In the genomic region with DNA sequence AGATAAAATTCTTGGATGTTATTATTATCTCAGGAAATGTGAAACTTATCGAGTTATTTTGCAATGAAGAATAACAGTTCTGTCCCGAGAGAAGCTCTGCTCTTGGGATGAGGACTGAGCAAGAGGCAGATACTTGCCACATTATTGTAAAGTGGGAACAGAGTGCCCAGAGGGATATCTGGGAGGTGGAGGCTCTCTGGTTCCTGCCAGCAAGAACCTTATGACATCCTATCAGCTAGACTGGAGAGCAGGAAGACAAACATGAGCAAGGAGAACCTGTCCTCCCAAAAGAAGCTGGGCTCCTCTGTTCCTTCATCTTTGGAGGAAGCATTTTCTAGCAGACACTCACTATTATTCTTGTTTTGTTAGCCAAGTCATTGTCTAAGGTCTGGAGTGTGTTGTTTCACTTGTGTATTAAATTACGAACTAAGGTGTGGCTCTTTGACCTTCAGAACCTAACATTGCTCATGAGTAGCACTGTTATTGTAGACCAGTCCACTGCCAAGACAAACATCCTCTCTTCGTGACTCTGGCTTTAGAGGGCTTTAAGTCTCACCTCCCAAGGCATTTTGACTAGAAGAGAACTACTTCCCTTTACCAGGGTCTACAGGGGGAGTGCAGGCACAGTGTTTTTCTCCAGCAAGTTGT, we compare ENCODE assay signal across 17 mouse cellular contexts.
DNase-seq lines count a peak whose midpoint lies in the region; ATAC-seq and TF ChIP-seq lines count a peak whose summit lies in the region.
"Had no signal": no experiment of that assay in that cellular context is flagged by ENCODE, and none has a peak within 500 bp of the region (broad histone marks: within the 10 kb centered on the region; RNA-seq: fewer than 3 reads in every experiment).

No protein-coding gene starts in this region.

- H3K4me2 ChIP-seq in heart, embryonic 14.5 days (ENCODE audit: low read length), result no peak overlapping the region
- H3K4me2 ChIP-seq: intestine, embryonic 15.5 days; liver, embryonic 13.5 days; neural tube, embryonic 13.5 days had no signal

- H3K9me3 ChIP-seq in heart, embryonic 14.5 days (ENCODE audit: control insufficient read depth, low read length), result no peaks in the 10 kb centered on the region
- no peaks in the 10 kb centered on the region for H3K9me3 ChIP-seq in limb, embryonic 10.5 days (replicated peaks)
- H3K9me3 ChIP-seq: G1E; intestine, embryonic 15.5 days; liver, embryonic 13.5 days; megakaryocyte, embryonic 14.5 days; neural tube, embryonic 13.5 days had no signal

- no peak overlapping the region for H3K9ac ChIP-seq in heart, embryonic 14.5 days (ENCODE audit: low read length)
- H3K9ac ChIP-seq: forebrain, postnatal 0 days; intestine, embryonic 15.5 days; liver, embryonic 13.5 days; neural tube, embryonic 13.5 days had no signal

- no peak for TF ChIP-seq POLR2A in kidney, adult 2 months (IDR thresholded peaks at IDR 0.05; ENCODE audit: low read depth, low read length)
- no peak for TF ChIP-seq POLR2A in embryonic fibroblast, embryonic 13.5 days (IDR thresholded peaks at IDR 0.05; ENCODE audit: low read depth, low read length)

- H3K4me1 ChIP-seq in kidney, adult 2 months (ENCODE audit: control insufficient read depth, insufficient read depth, low read length), result no peaks in the 10 kb centered on the region
- H3K4me1 ChIP-seq in embryonic fibroblast, embryonic 13.5 days (ENCODE audit: control insufficient read depth, insufficient read depth, low read length), result peaks cover 3% of the 10 kb centered on the region
- no peaks in the 10 kb centered on the region for H3K4me1 ChIP-seq in heart, embryonic 14.5 days (ENCODE audit: control insufficient read depth in 2 of 2, insufficient read depth in 2 of 2, low read length in 2 of 2)
- no peaks in the 10 kb centered on the region for H3K4me1 ChIP-seq in limb, embryonic 10.5 days
- H3K4me1 ChIP-seq: intestine, embryonic 15.5 days; liver, embryonic 13.5 days; megakaryocyte, embryonic 14.5 days; neural tube, embryonic 13.5 days had no signal

- ATAC-seq in heart, embryonic 14.5 days (ENCODE audit: insufficient number of reproducible peaks, insufficient read depth, low FRiP score, low read depth), result peak; percentile 68; the same call in 1 of the 2 replicates
- ATAC-seq: forebrain, postnatal 0 days; intestine, embryonic 15.5 days had no signal

- no peak for TF ChIP-seq CTCF in kidney, adult 2 months (conservative IDR thresholded peaks at IDR 0.05; ENCODE audit: insufficient read depth, insufficient read length, low read depth, low read length)
- no peak for TF ChIP-seq CTCF in embryonic fibroblast, embryonic 13.5 days (IDR thresholded peaks at IDR 0.05; ENCODE audit: borderline replicate concordance, insufficient read depth, low read length)

- 37% methylated on average over 4 of the region's 4 CpGs for WGBS in kidney, adult 2 months
- 53% methylated on average over 4 of the region's 4 CpGs for WGBS in heart, embryonic 14.5 days
- whole genome bisulfite sequencing in limb, embryonic 10.5 days, result 86% methylated on average over 4 of the region's 4 CpGs

- no peak overlapping the region for H3K4me3 ChIP-seq in kidney, adult 2 months (ENCODE audit: insufficient read depth, low read depth, low read length)
- no peak overlapping the region for H3K4me3 ChIP-seq in embryonic fibroblast, embryonic 13.5 days (ENCODE audit: insufficient read depth, low read length)
- H3K4me3 ChIP-seq in heart, embryonic 14.5 days (ENCODE audit: control insufficient read depth in 1 of 2, insufficient read depth in 1 of 2, low read depth in 1 of 2, low read length in 2 of 2), result no peak overlapping the region
- H3K4me3 ChIP-seq in limb, embryonic 10.5 days, result no peak overlapping the region
- H3K4me3 ChIP-seq: intestine, embryonic 15.5 days; liver, embryonic 13.5 days; megakaryocyte, embryonic 14.5 days; neural tube, embryonic 13.5 days had no signal

- no peak overlapping the region for H3K27ac ChIP-seq in kidney, adult 2 months (ENCODE audit: insufficient read depth, low read depth, low read length)
- H3K27ac ChIP-seq in embryonic fibroblast, embryonic 13.5 days (ENCODE audit: insufficient read depth, low read length), result peak overlapping the region; percentile 66
- H3K27ac ChIP-seq in heart, embryonic 14.5 days (replicated peaks in 1 of 2; ENCODE audit: control insufficient read depth in 1 of 2, insufficient read depth in 1 of 2, low read depth in 2 of 2, low read length in 2 of 2), result peak overlapping the region; percentile 38 to 60; a peak in 2 of 4 replicates
- H3K27ac ChIP-seq in limb, embryonic 10.5 days, result no peak overlapping the region
- H3K27ac ChIP-seq: intestine, embryonic 15.5 days; liver, embryonic 13.5 days; neural tube, embryonic 13.5 days had no signal

- peak; percentile 3 for DNase-seq in kidney, adult 2 months
- no peak for DNase-seq in kidney, postnatal 14 days
- peak; percentile 57 for DNase-seq in lung, postnatal 25 days (ENCODE audit: low spot score)
- DNase-seq in limb, embryonic 10.5 days (ENCODE audit: low spot score), result no peak
- no peak for DNase-seq in cerebellum, postnatal 25 days
- DNase-seq: adrenal gland, adult 8-10 months; cerebellum, adult 18-20 months; forebrain, postnatal 0 days; gastrocnemius, postnatal 25 days; kidney, postnatal 25 days; liver, embryonic 13.5 days had no signal

- H3K27me3 ChIP-seq in kidney, adult 2 months (replicated peaks; ENCODE audit: control insufficient read depth, insufficient read depth, low read length), result no peaks in the 10 kb centered on the region
- H3K27me3 ChIP-seq in heart, embryonic 14.5 days (ENCODE audit: control insufficient read depth, insufficient read depth, low read length), result no peaks in the 10 kb centered on the region
- no peaks in the 10 kb centered on the region for H3K27me3 ChIP-seq in limb, embryonic 10.5 days (ENCODE audit: low read depth, poor library complexity, severe bottlenecking)
- H3K27me3 ChIP-seq: intestine, embryonic 15.5 days; liver, embryonic 13.5 days; megakaryocyte, embryonic 14.5 days; neural tube, embryonic 13.5 days had no signal

- H3K36me3 ChIP-seq in kidney, adult 2 months (ENCODE audit: control insufficient read depth, insufficient read depth, low read length), result no peaks in the 10 kb centered on the region
- no peaks in the 10 kb centered on the region for H3K36me3 ChIP-seq in heart, embryonic 14.5 days (ENCODE audit: control insufficient read depth, insufficient read depth, low read length)
- no peaks in the 10 kb centered on the region for H3K36me3 ChIP-seq in limb, embryonic 10.5 days
- H3K36me3 ChIP-seq: G1E; intestine, embryonic 15.5 days; liver, embryonic 13.5 days; neural tube, embryonic 13.5 days had no signal

Comparison
In these comparisons a context has a peak if more than half of its experiments do, and no peak if none do; other contexts are left out.
1. DNase-seq: peak in kidney, adult 2 months (single experiment) and lung, postnatal 25 days (single experiment); none in kidney, postnatal 14 days (single experiment), limb, embryonic 10.5 days (single experiment) and cerebellum, postnatal 25 days (0 of 2).
2. H3K27ac ChIP-seq: peak in embryonic fibroblast, embryonic 13.5 days (single experiment) and heart, embryonic 14.5 days (2 of 2); none in kidney, adult 2 months (single experiment) and limb, embryonic 10.5 days (single experiment).